Mouse (Mus musculus) gastrocnemius, adult 2 months (tissue): ENCODE results near the gene Foxb2. TPM values are rescaled to one million over a fixed set of nuclear protein-coding genes. Genes with fewer than 3 reads are reported as not detected.
"Not testable (repeated sequence)": the region's sequence is repeated elsewhere in the genome, so short reads cannot be mapped to it uniquely, and the experiment has no call there.

ENCODE experiments used
- DNase-seq: peaks from one replicate; pipeline ENCODE4 v3.0.0; 2022
- H3K27ac ChIP-seq: fragments of 200-600 bp; 2 replicates; pipeline ENCODE4 v1.8.1; 2022; ENCODE audit warnings: mild to moderate bottlenecking
- H3K4me3 ChIP-seq: fragments of 200-600 bp; 2 replicates; pipeline ENCODE4 v1.8.1; 2022; ENCODE audit warnings: mild to moderate bottlenecking, moderate library complexity
- CTCF ChIP-seq: fragments of 200-600 bp; IDR thresholded peaks from 2 replicates; pipeline ENCODE4 v1.8.1; 2022; ENCODE audit warnings: antibody characterized with exemption, mild to moderate bottlenecking, moderate library complexity
- intact Hi-C: fragments of 180-260 bp; cut with DNase I; formaldehyde crosslinking; loops from one replicate; pipeline ENCODE4 v1.15.1; 2025
- total RNA-seq, 2 experiments: library from RNA; stranded (reverse); gene quantifications; 2 replicates each; pipeline ENCODE4 v1.2.3; 2021

Foxb2 gene
- total RNA-seq, 2 experiments from 2014 or later: not detected

DNA sequence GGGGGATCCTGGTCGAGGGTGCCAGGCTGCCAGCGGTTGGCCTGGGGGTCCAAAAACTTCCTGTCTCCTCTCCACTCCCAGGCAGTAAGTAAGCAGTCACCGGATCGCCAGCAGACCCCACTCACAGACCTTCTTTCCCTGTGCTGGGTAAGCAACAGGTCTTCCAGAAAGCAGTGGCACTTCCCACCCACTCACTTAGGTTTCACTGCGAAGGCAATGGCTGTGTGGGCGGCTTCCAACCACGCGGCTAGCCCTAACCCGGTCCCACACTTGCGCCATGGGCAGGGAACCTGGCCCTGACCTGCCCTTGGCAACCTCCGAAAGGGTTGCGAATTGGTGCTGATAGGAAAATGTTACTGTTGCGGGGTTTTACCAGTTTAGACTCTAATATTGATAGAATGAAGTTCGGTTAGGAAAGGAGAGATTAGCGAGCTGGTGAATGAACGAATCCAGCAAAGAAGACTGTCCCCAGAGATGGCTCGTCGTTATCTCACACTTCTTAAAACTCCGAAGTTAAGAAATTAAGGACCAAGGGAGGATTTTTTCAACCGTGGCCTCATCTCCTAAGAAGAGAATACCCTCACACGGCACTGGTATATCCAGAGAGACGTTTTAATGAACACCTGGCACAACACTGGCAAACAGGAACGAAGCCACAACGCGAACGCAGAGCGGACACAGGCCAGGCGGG, 3.0 kb downstream of the Foxb2 start:
- Histone ChIP-seq H3K4me3 (no peak overlapping the region), H3K27ac (no peak overlapping the region)
- intact Hi-C loops: no loop called here
- no peak for DNase-seq
- no peak for TF ChIP-seq CTCF

DNA sequence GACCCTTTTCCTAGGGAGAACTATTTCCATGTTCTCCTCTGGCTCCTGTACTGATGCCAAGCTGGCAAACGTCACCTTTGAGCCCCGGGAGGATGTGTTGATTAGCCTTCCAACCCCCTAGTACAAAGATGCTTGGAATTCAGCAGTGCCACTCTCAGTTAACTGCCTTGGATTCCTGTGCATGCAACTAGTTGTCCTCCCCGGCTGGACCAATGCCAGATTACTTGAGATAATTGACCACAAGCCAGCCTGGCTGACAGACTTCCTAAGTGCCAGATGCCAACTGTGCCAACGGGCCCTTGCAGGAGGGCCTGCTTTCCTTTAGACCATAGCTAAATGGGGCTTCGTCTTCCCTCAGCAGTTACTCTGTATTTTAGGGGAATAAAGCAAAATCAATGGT, 5.1 kb downstream of the Foxb2 start:
- DNase-seq: no peak
- TF ChIP-seq CTCF: no peak
- Histone ChIP-seq H3K27ac (no peak overlapping the region), H3K4me3 (no peak overlapping the region)
- intact Hi-C loops: no loop called here

DNA sequence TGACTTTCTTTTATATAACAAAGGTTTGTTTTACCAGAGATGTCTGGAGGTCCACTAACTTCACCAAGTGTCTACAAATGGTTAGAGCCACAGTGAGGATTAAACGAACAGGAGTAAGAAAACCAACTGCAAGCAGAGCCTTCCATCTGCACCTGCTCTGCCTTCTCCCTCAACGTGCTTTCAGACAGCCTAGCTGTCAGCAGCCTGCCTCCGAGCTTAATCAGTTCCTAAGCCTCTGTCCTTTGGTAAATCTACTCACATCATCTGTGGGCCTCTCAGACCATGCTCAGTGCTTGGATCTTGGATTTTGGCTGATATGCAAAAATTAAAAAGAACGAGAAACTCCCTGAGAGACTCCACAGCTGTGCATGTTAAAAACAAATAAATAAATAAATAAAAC, 15.0 kb downstream of the Foxb2 start:
- Histone ChIP-seq H3K4me3 (no peak overlapping the region), H3K27ac (no peak overlapping the region)
- no peak for TF ChIP-seq CTCF
- intact Hi-C loops: no loop called here
- no peak for DNase-seq

DNA sequence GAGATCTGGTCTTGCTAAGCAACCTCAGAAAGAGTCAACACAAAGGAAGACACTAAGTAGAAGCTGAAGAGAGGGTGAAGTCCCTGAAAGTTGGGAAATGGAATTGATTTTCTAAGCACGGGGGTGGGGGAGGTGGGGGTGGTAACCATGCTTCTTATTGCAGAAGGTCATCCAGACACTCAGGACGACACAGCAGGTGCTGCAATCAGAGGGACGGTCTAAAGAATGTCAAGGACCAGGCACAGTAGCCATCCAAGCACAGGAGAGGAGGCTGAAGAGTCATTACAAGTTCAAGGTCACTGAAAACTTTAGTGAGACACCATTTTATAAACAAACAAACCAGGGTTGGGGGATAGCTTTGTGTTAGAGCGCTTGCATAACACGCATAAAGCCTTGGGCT, 16.9 kb downstream of the Foxb2 start:
- intact Hi-C loops: no loop called here
- no peak for TF ChIP-seq CTCF
- no peak overlapping the region for H3K27ac ChIP-seq
- DNase-seq: no peak
- H3K4me3 ChIP-seq: no peak overlapping the region

DNA sequence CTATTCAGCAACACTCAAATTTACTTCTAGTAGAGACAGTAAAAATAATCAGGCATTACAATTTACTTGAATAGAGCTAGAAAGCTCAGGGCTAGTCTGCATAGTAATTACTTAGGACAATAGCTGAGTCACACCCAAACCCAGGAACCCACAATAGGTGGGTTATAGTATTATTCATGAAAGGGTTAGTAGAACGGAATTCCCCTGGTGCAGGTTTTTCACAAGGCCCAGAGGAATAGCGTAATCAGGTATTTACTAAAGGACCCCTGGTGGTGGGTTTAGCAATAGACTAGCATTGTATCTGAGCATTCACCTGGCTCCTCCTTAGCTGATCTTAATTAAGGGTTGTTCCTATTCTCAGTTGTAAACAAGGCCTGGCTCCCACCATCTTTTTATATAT, 29.5 kb downstream of the Foxb2 start:
- intact Hi-C loops, DNase-seq, H3K4me3 ChIP-seq, H3K27ac ChIP-seq: not testable (repeated sequence)

DNA sequence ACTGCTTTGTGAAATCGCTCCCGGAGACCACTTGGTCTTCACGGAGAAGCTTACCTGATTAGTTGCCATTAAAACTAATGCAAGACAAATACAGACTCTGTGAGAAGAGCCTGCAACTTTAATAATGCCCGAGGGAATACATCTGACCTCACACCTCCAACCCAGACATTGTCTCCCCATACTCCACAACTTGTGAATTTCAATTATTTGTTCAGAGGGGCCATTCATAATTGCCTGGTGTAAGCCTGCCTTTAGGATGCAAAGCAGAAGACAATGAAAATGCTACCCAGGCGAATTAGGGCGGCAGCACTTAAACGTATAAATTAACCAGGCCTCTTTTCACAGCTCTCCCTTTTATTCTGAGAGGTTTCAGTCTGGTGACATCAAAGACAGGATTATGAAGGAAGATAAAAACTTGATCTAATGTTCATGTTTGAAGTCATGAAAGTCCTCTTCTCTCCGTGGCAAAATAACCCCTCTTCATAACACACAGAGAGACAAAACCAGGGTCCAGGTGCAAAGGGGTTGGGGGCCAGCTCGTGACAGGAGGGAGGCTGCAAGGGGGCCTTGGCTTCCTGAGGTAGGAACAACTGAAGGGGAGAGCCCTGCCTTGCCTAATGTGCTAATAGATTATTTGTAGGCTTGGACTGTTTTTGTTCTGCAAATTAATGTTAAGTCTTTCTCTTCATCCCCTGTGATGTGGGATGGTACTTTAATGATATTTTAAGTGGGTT, 31.9 kb downstream of the Foxb2 start:
- TF ChIP-seq CTCF: no peak
- H3K27ac ChIP-seq: no peak overlapping the region
- no peak for DNase-seq
- intact Hi-C loops: no loop called here
- H3K4me3 ChIP-seq: no peak overlapping the region

DNA sequence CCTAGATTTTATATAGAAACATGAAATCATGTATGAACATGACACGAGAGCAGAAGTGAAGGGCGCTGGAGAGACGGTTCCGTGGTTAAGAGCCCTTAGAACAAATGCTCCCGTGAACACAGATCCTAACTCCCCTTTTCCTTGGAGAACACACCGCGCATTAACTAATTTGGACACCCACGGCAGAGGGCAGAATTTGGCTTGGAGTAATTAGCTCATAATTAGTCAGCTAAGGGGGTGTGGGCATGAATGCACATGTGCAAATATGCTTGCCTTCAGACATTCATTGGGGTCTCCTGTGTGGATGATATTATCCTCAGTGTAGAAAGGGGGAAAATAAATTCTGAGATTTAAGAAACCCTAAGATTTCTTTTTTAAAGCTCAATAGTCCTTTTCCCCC, 32.6 kb downstream of the Foxb2 start:
- H3K4me3 ChIP-seq: no peak overlapping the region
- no peak for TF ChIP-seq CTCF
- H3K27ac ChIP-seq: no peak overlapping the region
- no peak for DNase-seq
- intact Hi-C loops: no loop called here

DNA sequence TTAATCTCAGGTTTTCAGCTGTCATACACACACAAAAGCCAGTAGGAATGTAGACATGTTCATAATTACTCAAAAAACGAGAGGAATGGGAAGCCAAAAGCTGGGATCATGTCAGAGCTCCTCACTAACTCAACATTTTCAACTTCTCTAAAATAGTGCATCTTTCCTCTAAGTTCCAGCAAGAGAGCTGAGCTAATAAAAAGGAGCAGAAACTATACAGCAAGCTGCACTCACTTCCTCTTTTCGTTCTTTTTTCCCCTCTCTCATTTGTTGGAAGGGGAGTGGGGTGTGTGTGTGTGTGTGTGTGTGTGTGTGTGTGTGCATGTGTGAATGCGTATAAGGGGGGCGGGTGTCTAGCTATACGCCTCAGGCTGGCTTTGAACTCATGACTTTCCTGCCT, 45.9 kb downstream of the Foxb2 start:
- intact Hi-C loops: no loop called here

DNA sequence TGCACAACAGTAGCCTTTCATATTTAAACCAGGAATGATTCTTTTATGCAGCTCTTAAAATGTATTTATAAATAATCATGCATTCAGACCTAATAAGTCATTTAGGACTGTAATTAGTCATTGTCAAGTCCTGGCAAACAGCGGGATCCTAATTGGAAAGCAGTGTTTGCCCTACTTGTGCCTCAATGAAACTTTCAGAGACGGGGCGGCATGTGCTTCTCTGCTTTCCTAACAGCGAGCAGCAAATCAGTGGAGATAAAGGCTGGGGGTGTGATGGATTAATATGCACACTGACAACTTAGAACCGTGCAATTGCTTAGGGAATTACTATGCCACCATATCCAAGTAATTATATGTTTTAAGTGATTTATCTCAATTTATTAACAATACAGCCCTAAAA, 48.4 kb downstream of the Foxb2 start:
- no peak for DNase-seq
- Histone ChIP-seq H3K27ac (no peak overlapping the region), H3K4me3 (no peak overlapping the region)
- intact Hi-C loops: no loop called here
- no peak for TF ChIP-seq CTCF

More for the DNA sequence above, 45.9 kb downstream of the Foxb2 start:
- TF ChIP-seq CTCF: no peak
- H3K27ac ChIP-seq: no peak overlapping the region
- H3K4me3 ChIP-seq: no peak overlapping the region
- DNase-seq: no peak

Other genes with a start within 250 kb of the Foxb2 start
- 10 to 100 TPM; 22.5 to 26.2 TPM for gene Vps13a, start 92.9 kb downstream of the Foxb2 start, total RNA-seq
- 1 to 10 TPM; 5.9 to 9.6 TPM for gene Prune2, start 82.3 kb upstream of the Foxb2 start, total RNA-seq